Mouse (Mus musculus): ENCODE results near the gene Itga6. TPM values are rescaled to one million over a fixed set of nuclear protein-coding genes. Genes with fewer than 3 reads are reported as not detected.

Itga6 gene
- polyA plus RNA-seq, 1 experiment, result 19.1 TPM

DNA sequence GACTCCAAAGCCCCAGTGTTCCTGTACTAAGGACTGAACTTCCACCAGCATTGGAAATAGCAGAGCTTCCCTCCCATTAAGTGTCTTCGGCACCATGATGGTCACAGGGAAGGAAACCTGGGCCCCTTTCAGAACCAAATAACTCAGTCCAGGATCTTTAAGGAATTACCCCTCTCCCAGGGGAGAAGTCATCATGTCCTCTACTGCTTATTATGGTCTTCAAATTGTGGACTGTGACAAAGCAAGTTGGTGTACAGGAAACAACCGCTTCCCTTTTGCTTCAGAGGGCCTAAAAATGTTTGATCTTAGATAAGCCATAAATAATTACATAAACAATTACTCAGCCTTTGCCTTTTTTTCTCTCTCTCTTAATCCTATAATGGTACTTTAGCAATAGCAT lies 6.4 kb downstream of the Itga6 start:
- Histone ChIP-seq H3K27me3 (ENCODE audit: control insufficient read depth, insufficient read depth, low read length) (no peaks in the 10 kb centered on the region), H3K4me3 (ENCODE audit: extremely low read depth, insufficient read depth, insufficient read length) (no peak overlapping the region), H3K4me1 (ENCODE audit: control insufficient read depth, insufficient read depth, insufficient read length) (0 out of 2 replicates have a peak, but pooled peaks cover 2% of the 10 kb centered on the region), H3K36me3 (ENCODE audit: control insufficient read depth, insufficient read depth, low read length) (no peaks in the 10 kb centered on the region), H3K27ac (ENCODE audit: insufficient read depth, low read length) (no peak overlapping the region)
- no peak for DNase-seq (ENCODE audit: low read depth in 1 of 2, low spot score in 2 of 2)
- TF ChIP-seq POLR2A (IDR thresholded peaks at IDR 0.05; ENCODE audit: low read depth, low read length) (no peak), CTCF (IDR thresholded peaks at IDR 0.05; ENCODE audit: extremely low read depth, insufficient read depth, insufficient read length, insufficient replicate concordance) (no peak)
- 40% methylated on average over 2 of the region's 2 CpGs for WGBS

DNA sequence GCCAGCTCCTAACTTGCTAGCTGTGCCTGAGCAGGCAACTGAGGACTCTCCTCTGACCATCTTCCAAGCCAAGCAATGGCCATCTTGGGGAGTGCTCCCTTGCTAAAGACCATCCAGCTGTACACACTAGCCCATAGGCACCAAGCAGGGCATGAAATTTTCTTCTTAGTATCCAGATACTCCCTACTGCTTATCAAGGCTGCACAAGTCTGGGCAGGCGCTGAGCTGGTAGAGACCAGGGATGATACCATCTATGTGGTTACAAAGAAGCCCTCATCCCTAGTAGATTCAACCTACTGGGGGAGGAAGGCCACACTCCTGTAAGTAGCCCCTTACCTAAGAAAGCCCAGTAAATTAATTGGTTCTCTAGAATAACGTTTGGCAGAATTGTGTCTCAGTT lies 7.0 kb downstream of the Itga6 start:
- H3K27ac ChIP-seq (ENCODE audit: insufficient read depth, low read length), result no peak overlapping the region
- H3K36me3 ChIP-seq (ENCODE audit: control insufficient read depth, insufficient read depth, low read length), result no peaks in the 10 kb centered on the region
- TF ChIP-seq POLR2A (IDR thresholded peaks at IDR 0.05; ENCODE audit: low read depth, low read length), result no peak
- no peak for TF ChIP-seq CTCF (IDR thresholded peaks at IDR 0.05; ENCODE audit: extremely low read depth, insufficient read depth, insufficient read length, insufficient replicate concordance)
- H3K4me3 ChIP-seq (ENCODE audit: extremely low read depth, insufficient read depth, insufficient read length), result no peak overlapping the region
- peaks cover 4% of the 10 kb centered on the region; the same call in 1 of the 2 replicates for H3K4me1 ChIP-seq (ENCODE audit: control insufficient read depth, insufficient read depth, insufficient read length)
- no peak for DNase-seq (ENCODE audit: low read depth in 1 of 2, low spot score in 2 of 2)
- WGBS, result 81% methylated on average over 2 of the region's 2 CpGs
- no peaks in the 10 kb centered on the region for H3K27me3 ChIP-seq (ENCODE audit: control insufficient read depth, insufficient read depth, low read length)

DNA sequence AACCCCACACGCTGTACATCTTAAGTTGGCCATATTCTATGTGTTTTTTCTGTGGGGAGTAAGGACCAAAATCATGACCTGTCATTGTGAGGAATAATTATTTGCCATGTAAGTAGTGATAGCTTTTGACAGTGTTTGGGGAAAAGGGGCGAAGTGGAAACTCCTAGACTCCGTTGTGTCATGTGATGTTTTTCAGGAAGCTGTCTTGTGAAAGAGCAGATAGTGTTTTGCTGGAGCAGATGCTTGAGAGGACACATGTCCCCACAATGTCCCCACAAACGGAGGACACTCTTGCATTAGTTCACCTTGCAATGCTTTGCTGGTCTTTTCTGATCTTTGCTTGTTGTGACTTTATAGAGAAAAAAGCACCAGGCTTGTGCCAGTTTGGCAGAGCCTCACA lies 7.7 kb downstream of the Itga6 start:
- H3K36me3 ChIP-seq (ENCODE audit: control insufficient read depth, insufficient read depth, low read length), result no peaks in the 10 kb centered on the region
- 78% methylated on average over 4 of the region's 4 CpGs for WGBS
- H3K27me3 ChIP-seq (ENCODE audit: control insufficient read depth, insufficient read depth, low read length), result no peaks in the 10 kb centered on the region
- no peak for DNase-seq (ENCODE audit: low read depth in 1 of 2, low spot score in 2 of 2)
- no peak overlapping the region for H3K4me3 ChIP-seq (ENCODE audit: extremely low read depth, insufficient read depth, insufficient read length)
- TF ChIP-seq POLR2A (IDR thresholded peaks at IDR 0.05; ENCODE audit: low read depth, low read length) (no peak), CTCF (IDR thresholded peaks at IDR 0.05; ENCODE audit: extremely low read depth, insufficient read depth, insufficient read length, insufficient replicate concordance) (no peak)
- H3K27ac ChIP-seq (ENCODE audit: insufficient read depth, low read length), result no peak overlapping the region
- peaks cover 4% of the 10 kb centered on the region; the same call in 1 of the 2 replicates for H3K4me1 ChIP-seq (ENCODE audit: control insufficient read depth, insufficient read depth, insufficient read length)

DNA sequence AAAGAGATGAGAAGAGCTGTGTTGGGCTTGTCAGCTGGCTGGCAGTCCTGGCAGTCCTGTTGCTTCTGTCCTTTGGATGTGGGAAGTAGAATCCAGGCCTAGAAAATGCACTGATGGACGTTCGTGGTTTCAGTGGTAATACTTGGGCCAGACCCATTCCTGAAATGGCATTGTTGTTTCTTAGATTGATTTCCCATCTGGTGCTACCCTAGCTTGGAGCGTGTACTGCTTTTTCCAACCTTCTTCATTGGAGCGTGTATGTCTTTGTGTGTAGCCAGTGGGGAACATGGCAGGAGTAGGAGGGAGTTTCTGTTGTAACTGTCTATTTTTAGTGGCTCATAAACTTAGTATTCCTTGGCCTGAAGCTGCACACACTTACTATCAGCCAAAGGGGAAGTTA lies 10.3 kb downstream of the Itga6 start:
- peaks cover 4% of the 10 kb centered on the region; the same call in 1 of the 2 replicates for H3K4me1 ChIP-seq (ENCODE audit: control insufficient read depth, insufficient read depth, insufficient read length)
- H3K36me3 ChIP-seq (ENCODE audit: control insufficient read depth, insufficient read depth, low read length), result no peaks in the 10 kb centered on the region
- 0 out of 2 replicates have a peak overlapping the region, but pooled peaks have one; percentile 4 for H3K27ac ChIP-seq (ENCODE audit: insufficient read depth, low read length)
- no peak overlapping the region for H3K4me3 ChIP-seq (ENCODE audit: extremely low read depth, insufficient read depth, insufficient read length)
- no peaks in the 10 kb centered on the region for H3K27me3 ChIP-seq (ENCODE audit: control insufficient read depth, insufficient read depth, low read length)
- DNase-seq (ENCODE audit: low read depth in 1 of 2, low spot score in 2 of 2), result no peak
- WGBS, result 81% methylated on average over 4 of the region's 4 CpGs
- TF ChIP-seq POLR2A (IDR thresholded peaks at IDR 0.05; ENCODE audit: low read depth, low read length), result no peak

DNA sequence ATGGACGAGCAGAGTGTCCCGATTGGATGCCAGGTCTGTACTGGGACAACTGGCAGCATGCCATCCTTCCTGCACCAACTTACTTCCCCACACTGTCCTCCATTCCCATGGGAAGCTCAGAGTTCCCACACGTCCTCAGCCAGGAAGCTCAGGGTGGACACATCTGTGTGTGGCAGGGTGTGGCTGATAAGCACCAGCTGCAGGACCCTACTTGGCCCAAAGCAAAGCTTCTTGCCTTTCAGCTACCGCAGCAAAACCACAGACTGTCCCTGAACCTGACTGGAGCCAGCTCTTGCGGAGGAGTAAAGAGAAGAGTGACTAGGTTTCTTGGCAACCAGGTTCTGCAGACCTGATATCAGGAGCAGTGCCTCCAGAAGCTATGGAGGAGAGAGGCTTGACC lies 11.7 kb downstream of the Itga6 start:
- Histone ChIP-seq H3K27ac (ENCODE audit: insufficient read depth, low read length) (0 out of 2 replicates have a peak overlapping the region, but pooled peaks have one; percentile 5), H3K27me3 (ENCODE audit: control insufficient read depth, insufficient read depth, low read length) (no peaks in the 10 kb centered on the region), H3K4me3 (ENCODE audit: extremely low read depth, insufficient read depth, insufficient read length) (no peak overlapping the region), H3K36me3 (ENCODE audit: control insufficient read depth, insufficient read depth, low read length) (no peaks in the 10 kb centered on the region), H3K4me1 (ENCODE audit: control insufficient read depth, insufficient read depth, insufficient read length) (peaks cover 3% of the 10 kb centered on the region; the same call in 1 of the 2 replicates)
- TF ChIP-seq CTCF (IDR thresholded peaks at IDR 0.05; ENCODE audit: extremely low read depth, insufficient read depth, insufficient read length, insufficient replicate concordance), result no peak
- no peak for TF ChIP-seq POLR2A (IDR thresholded peaks at IDR 0.05; ENCODE audit: low read depth, low read length)
- 40% methylated on average over 5 of the region's 5 CpGs for WGBS
- DNase-seq (ENCODE audit: low read depth in 1 of 2, low spot score in 2 of 2), result no peak

DNA sequence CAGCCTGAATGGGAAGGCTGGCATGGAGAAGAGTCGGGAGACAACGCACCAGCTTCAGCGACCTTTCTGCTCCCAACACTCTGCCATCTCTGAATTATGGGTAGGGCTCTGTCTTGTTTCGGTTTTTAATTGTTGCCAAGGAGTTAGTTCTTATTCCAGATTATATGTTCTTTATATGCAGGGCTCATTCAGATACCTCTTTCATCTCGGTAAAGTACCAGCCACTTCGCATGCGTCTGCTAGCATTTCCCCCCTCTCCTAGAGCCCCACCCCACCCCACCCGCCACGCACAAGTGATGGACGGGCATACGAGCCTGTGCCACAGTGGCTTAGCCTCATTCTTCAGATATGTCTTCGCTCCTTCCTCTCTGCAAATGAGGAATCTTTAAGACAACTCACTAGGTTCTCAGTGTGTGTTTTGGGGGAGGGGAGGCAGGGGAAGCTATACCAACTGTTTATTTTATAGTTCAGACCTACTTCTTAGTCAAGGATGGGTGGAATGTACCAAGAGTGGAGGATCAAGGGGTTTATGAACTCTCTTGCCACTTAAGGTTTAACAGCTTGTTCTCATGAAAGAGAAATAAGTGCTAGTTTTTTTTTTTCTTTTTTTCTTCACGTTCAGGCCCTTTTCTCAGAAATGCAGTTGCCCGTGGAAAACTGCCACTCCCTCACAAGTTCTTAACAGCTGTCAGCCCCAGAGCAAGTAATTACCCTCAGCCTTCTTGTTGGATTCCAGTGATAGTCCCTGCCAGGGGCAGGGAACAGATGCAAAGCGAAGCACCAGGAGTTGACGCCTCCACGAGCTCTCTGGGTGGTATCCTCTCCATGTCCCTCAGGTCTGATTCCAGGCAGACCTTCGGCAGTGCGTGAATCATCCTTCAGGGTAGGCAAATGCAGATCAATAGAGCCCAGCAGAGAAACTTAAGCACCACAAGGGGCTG lies 13.4 kb downstream of the Itga6 start:
- TF ChIP-seq POLR2A (IDR thresholded peaks at IDR 0.05; ENCODE audit: low read depth, low read length) (no peak), CTCF (IDR thresholded peaks at IDR 0.05; ENCODE audit: extremely low read depth, insufficient read depth, insufficient read length, insufficient replicate concordance) (no peak)
- no peaks in the 10 kb centered on the region for H3K36me3 ChIP-seq (ENCODE audit: control insufficient read depth, insufficient read depth, low read length)
- H3K4me1 ChIP-seq (ENCODE audit: control insufficient read depth, insufficient read depth, insufficient read length), result peaks cover 3% of the 10 kb centered on the region; the same call in 1 of the 2 replicates
- no peak overlapping the region for H3K4me3 ChIP-seq (ENCODE audit: extremely low read depth, insufficient read depth, insufficient read length)
- DNase-seq (ENCODE audit: low read depth in 1 of 2, low spot score in 2 of 2), result no peak
- no peak overlapping the region for H3K27ac ChIP-seq (ENCODE audit: insufficient read depth, low read length)
- no peaks in the 10 kb centered on the region for H3K27me3 ChIP-seq (ENCODE audit: control insufficient read depth, insufficient read depth, low read length)
- 45% methylated on average over 19 of the region's 19 CpGs for WGBS

DNA sequence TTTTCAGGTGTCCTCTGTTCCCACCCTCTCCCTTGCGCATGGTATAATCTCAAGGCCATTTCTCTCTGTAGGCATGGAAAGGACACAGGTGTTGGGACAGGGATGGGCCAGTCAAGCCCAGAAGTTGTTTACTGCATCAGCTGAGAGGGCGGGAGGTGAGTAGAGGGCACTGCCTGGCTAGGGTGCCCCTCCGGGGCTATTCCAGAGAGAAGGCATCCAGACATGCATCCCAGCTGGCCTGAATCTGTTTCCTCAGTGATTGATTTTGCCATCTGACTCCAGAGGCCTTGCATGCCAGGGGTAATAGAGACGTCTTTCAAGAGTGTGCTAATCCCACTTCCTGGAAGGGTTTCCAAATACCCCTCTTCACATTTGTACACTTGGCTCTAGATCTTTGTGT lies 14.7 kb downstream of the Itga6 start:
- TF ChIP-seq POLR2A (IDR thresholded peaks at IDR 0.05; ENCODE audit: low read depth, low read length), result no peak
- no peak for TF ChIP-seq CTCF (IDR thresholded peaks at IDR 0.05; ENCODE audit: extremely low read depth, insufficient read depth, insufficient read length, insufficient replicate concordance)
- 84% methylated on average over 4 of the region's 4 CpGs for WGBS
- Histone ChIP-seq H3K4me3 (ENCODE audit: extremely low read depth, insufficient read depth, insufficient read length) (no peak overlapping the region), H3K36me3 (ENCODE audit: control insufficient read depth, insufficient read depth, low read length) (no peaks in the 10 kb centered on the region), H3K27me3 (ENCODE audit: control insufficient read depth, insufficient read depth, low read length) (no peaks in the 10 kb centered on the region), H3K4me1 (ENCODE audit: control insufficient read depth, insufficient read depth, insufficient read length) (peaks cover 3% of the 10 kb centered on the region; the same call in 1 of the 2 replicates), H3K27ac (ENCODE audit: insufficient read depth, low read length) (no peak overlapping the region)
- no peak for DNase-seq (ENCODE audit: low read depth in 1 of 2, low spot score in 2 of 2)
